Mouse (Mus musculus): ENCODE results near the gene Spryd3.

- TF ChIP-seq CTCF (IDR thresholded peaks at IDR 0.05; ENCODE audit: low read depth, low read length) (no peak), POLR2A (IDR thresholded peaks at IDR 0.05; ENCODE audit: borderline replicate concordance, low read depth, low read length) (no peak)
These were observed at the start of gene Spryd3 for GRCm38 (mm10) chr15:102136129-102136758.

Data from bone marrow macrophage, adult 2 months (primary cell).